ENCODE assay signal across 19 mouse cellular contexts in genomic region chr5:98246826-98247225, GRCm38 (mm10). TPM values are rescaled to one million over a fixed set of nuclear protein-coding genes. Genes with fewer than 3 reads are reported as not detected.
DNase-seq lines count a peak whose midpoint lies in the region; TF ChIP-seq lines count a peak whose summit lies in the region.
"Had no signal": no experiment of that assay in that cellular context is flagged by ENCODE, and none has a peak within 500 bp of the region (broad histone marks: within the 10 kb centered on the region; RNA-seq: fewer than 3 reads in every experiment).

No protein-coding gene starts in this region.

- no peaks in the 10 kb centered on the region for H3K36me3 ChIP-seq in myocyte (ENCODE audit: control insufficient read depth, insufficient read depth)
- H3K36me3 ChIP-seq: G1E had no signal

- H3K27me3 ChIP-seq in myocyte (ENCODE audit: control insufficient read depth, insufficient read depth, insufficient read length): no peaks in the 10 kb centered on the region
- H3K27me3 ChIP-seq: CH12.LX, Patski had no signal

- H3ac ChIP-seq in myocyte (ENCODE audit: control insufficient read depth, insufficient read length): no peak overlapping the region

- DNase-seq in cerebellum, postnatal 10 days: peak; percentile 35 to 42
- no peak for DNase-seq in cerebellum, postnatal 14 days
- no peak for DNase-seq in spleen, postnatal 36 days (ENCODE audit: low spot score in 2 of 2)
- DNase-seq: adrenal gland, adult 2 months; adrenal gland, adult 8-10 months; adrenal gland, postnatal 10 days; adrenal gland, postnatal 14 days; adrenal gland, postnatal 25 days; adrenal gland, postnatal 36 days; B cell, adult 2 months; cerebellum, adult 11 months; cerebellum, adult 11-12 months; cerebellum, adult 18-20 months had no signal

- TF ChIP-seq POLR2A in myocyte (IDR thresholded peaks at IDR 0.05; ENCODE audit: insufficient read length, low read depth): no peak

- no peak overlapping the region for H3K4me3 ChIP-seq in myocyte

- H3K4me2 ChIP-seq in myocyte (ENCODE audit: low read depth): no peak overlapping the region

- H3K79me2 ChIP-seq in myocyte (ENCODE audit: control insufficient read depth, insufficient read depth): no peaks in the 10 kb centered on the region

TF ChIP-seq in myocyte, 11 proteins besides CTCF, POLR2A, EP300 and RAD21:
- TF ChIP-seq MAX (IDR thresholded peaks at IDR 0.05; ENCODE audit: low read depth) (no peak), MYOD1 (IDR thresholded peaks at IDR 0.05; ENCODE audit: control insufficient read depth in 1 of 3, insufficient read length in 2 of 3, low read depth in 2 of 3) (peak in 2 of 3 experiments; percentile 56 to 61)

RNA-seq across cellular contexts. Expression of gene Fgf5, which starts 7.2 kb away (rescaled TPM):
- polyA plus RNA-seq in myocyte (2012; fragmentation: generic; extraction: Trizol): 0.40 TPM
- polyA plus RNA-seq: activated CD4-positive, CD25-positive, alpha-beta regulatory T cell, adult 4 months; adrenal gland, adult 2 months; CD4-positive, CD25-positive, alpha-beta regulatory T cell, adult 4 months; G1E had no signal

Comparison
In these comparisons a context has a peak if more than half of its experiments do, and no peak if none do; other contexts are left out.
1. DNase-seq: peak in cerebellum, postnatal 10 days (2 of 2); none in cerebellum, postnatal 14 days (0 of 2) and spleen, postnatal 36 days (0 of 2).